Mouse (Mus musculus) midbrain, embryonic 15.5 days (tissue): ENCODE data around the gene Sptb. TPM values are rescaled to one million over a fixed set of nuclear protein-coding genes. Genes with fewer than 3 reads are reported as not detected.

ENCODE experiments used
- ATAC-seq: fragments of 200-750 bp; cut with Nextera tagmentation; replicated peaks from 2 replicates; pipeline ENCODE4 v1.8.0; 2017; ENCODE audit warnings: moderate TSS enrichment
- H3K27ac ChIP-seq: fragments of 300-500 bp; sonication (generic); 2 replicates; pipeline ENCODE4 v1.5.1; 2015; ENCODE audit warnings: mild to moderate bottlenecking, inconsistent platforms
- H3K27me3 ChIP-seq: fragments of 300-500 bp; sonication (generic); replicated peaks from 2 replicates; pipeline ENCODE4 v1.6.1; 2015; ENCODE audit warnings: inconsistent platforms
- H3K36me3 ChIP-seq: fragments of 300-500 bp; sonication (generic); replicated peaks from 2 replicates; pipeline ENCODE4 v1.6.1; 2015; ENCODE audit warnings: inconsistent platforms
- H3K4me1 ChIP-seq: fragments of 300-500 bp; sonication (generic); 2 replicates; pipeline ENCODE4 v1.6.1; 2015; ENCODE audit warnings: inconsistent platforms
- H3K4me2 ChIP-seq: fragments of 300-500 bp; sonication (generic); 2 replicates; pipeline ENCODE4 v1.6.1; 2015; ENCODE audit warnings: inconsistent platforms, mild to moderate bottlenecking, moderate library complexity
- H3K4me3 ChIP-seq: fragments of 300-500 bp; sonication (generic); 2 replicates; pipeline ENCODE4 v1.5.1; 2015; ENCODE audit warnings: mild to moderate bottlenecking, inconsistent platforms
- H3K9ac ChIP-seq: fragments of 300-500 bp; sonication (generic); 2 replicates; pipeline ENCODE4 v1.6.1; 2015; ENCODE audit warnings: mild to moderate bottlenecking, inconsistent platforms
- H3K9me3 ChIP-seq: fragments of 300-500 bp; sonication (generic); 2 replicates; pipeline ENCODE4 v1.6.1; 2016; ENCODE audit warnings: inconsistent platforms
- WGBS: fragments of 180-500 bp; shearing (Covaris S2); methylation state at CpG from one replicate; pipeline ENCODE4 v1.1.7; 2015; ENCODE audit warnings: mixed read lengths; 5-methylcytosine and 5-hydroxymethylcytosine counted together
- polyA plus RNA-seq: library from polyadenylated mRNA; unstranded; fragments of >200 nt; fragmentation: Nextera tagmentation; extraction: Ambion mirVana; gene quantifications from 2 replicates; pipeline ENCODE4 v1.2.1, GENCODE M21; 2015

Sptb gene
- polyA plus RNA-seq, 1 experiment from 2014 or later, result 3.6 TPM

GRCm38 (mm10) chr12:76596292-76597023 lies 113.9 kb downstream of the Sptb start:
- WGBS, result 53% methylated on average over 15 of the region's 15 CpGs
- ATAC-seq, result peak; percentile 44

GRCm38 (mm10) chr12:76595830-76596229 lies 114.5 kb downstream of the Sptb start:
- WGBS, result 76% methylated on average over 2 of the region's 2 CpGs
- Histone ChIP-seq H3K9me3 (no peaks in the 10 kb centered on the region), H3K9ac (no peak overlapping the region), H3K4me2 (no peak overlapping the region), H3K4me1 (peaks cover 6% of the 10 kb centered on the region; the same call in 1 of the 2 replicates), H3K27ac (no peak overlapping the region), H3K27me3 (no peaks in the 10 kb centered on the region), H3K36me3 (no peaks in the 10 kb centered on the region), H3K4me3 (no peak overlapping the region)
- no peak for ATAC-seq

More at GRCm38 (mm10) chr12:76596292-76597023, 113.9 kb downstream of the Sptb start:
- no peaks in the 10 kb centered on the region for H3K9me3 ChIP-seq
- H3K4me1 ChIP-seq, result peaks cover 6% of the 10 kb centered on the region; the same call in 1 of the 2 replicates
- H3K27me3 ChIP-seq, result no peaks in the 10 kb centered on the region
- H3K4me2 ChIP-seq, result no peak overlapping the region
- no peaks in the 10 kb centered on the region for H3K36me3 ChIP-seq
- H3K4me3 ChIP-seq, result no peak overlapping the region
- H3K9ac ChIP-seq, result no peak overlapping the region
- H3K27ac ChIP-seq, result no peak overlapping the region

GRCm38 (mm10) chr12:76594556-76594955 lies 115.8 kb downstream of the Sptb start:
- no peak overlapping the region for H3K27ac ChIP-seq

GRCm38 (mm10) chr12:76593839-76594322 lies 116.5 kb downstream of the Sptb start:
- no peaks in the 10 kb centered on the region for H3K36me3 ChIP-seq
- H3K4me2 ChIP-seq, result no peak overlapping the region
- peaks cover 6% of the 10 kb centered on the region; the same call in 1 of the 2 replicates for H3K4me1 ChIP-seq
- WGBS, result 11% methylated on average over 7 of the region's 7 CpGs
- ATAC-seq, result peak; percentile 34; the same call in 1 of the 2 replicates
- H3K27ac ChIP-seq, result no peak overlapping the region
- H3K9ac ChIP-seq, result no peak overlapping the region
- no peak overlapping the region for H3K4me3 ChIP-seq
- H3K9me3 ChIP-seq, result no peaks in the 10 kb centered on the region
- no peaks in the 10 kb centered on the region for H3K27me3 ChIP-seq

More at GRCm38 (mm10) chr12:76594556-76594955, 115.8 kb downstream of the Sptb start:
- no peaks in the 10 kb centered on the region for H3K9me3 ChIP-seq
- 65% methylated on average over 3 of the region's 3 CpGs for WGBS
- no peak overlapping the region for H3K4me3 ChIP-seq
- ATAC-seq, result 0 out of 2 replicates have a peak, but pooled peaks have one; percentile 7
- peaks cover 6% of the 10 kb centered on the region; the same call in 1 of the 2 replicates for H3K4me1 ChIP-seq
- no peaks in the 10 kb centered on the region for H3K27me3 ChIP-seq
- H3K4me2 ChIP-seq, result no peak overlapping the region
- H3K9ac ChIP-seq, result no peak overlapping the region
- H3K36me3 ChIP-seq, result no peaks in the 10 kb centered on the region

GRCm38 (mm10) chr12:76593254-76593653 lies 117.1 kb downstream of the Sptb start:
- Histone ChIP-seq H3K9ac (no peak overlapping the region), H3K27ac (no peak overlapping the region), H3K4me3 (no peak overlapping the region), H3K27me3 (no peaks in the 10 kb centered on the region), H3K36me3 (no peaks in the 10 kb centered on the region), H3K4me2 (no peak overlapping the region), H3K4me1 (peaks cover 6% of the 10 kb centered on the region; the same call in 1 of the 2 replicates), H3K9me3 (no peaks in the 10 kb centered on the region)
- ATAC-seq, result no peak
- 79% methylated on average over 6 of the region's 6 CpGs for WGBS

GRCm38 (mm10) chr12:76592213-76592612 lies 118.1 kb downstream of the Sptb start:
- no peak overlapping the region for H3K4me3 ChIP-seq
- H3K4me2 ChIP-seq, result no peak overlapping the region
- H3K9me3 ChIP-seq, result no peaks in the 10 kb centered on the region
- no peak overlapping the region for H3K27ac ChIP-seq
- H3K27me3 ChIP-seq, result no peaks in the 10 kb centered on the region
- no peaks in the 10 kb centered on the region for H3K36me3 ChIP-seq
- 51% methylated on average over 1 of the region's 1 CpGs for WGBS
- H3K9ac ChIP-seq, result no peak overlapping the region
- no peak for ATAC-seq
- peaks cover 6% of the 10 kb centered on the region; the same call in 1 of the 2 replicates for H3K4me1 ChIP-seq

DNA sequence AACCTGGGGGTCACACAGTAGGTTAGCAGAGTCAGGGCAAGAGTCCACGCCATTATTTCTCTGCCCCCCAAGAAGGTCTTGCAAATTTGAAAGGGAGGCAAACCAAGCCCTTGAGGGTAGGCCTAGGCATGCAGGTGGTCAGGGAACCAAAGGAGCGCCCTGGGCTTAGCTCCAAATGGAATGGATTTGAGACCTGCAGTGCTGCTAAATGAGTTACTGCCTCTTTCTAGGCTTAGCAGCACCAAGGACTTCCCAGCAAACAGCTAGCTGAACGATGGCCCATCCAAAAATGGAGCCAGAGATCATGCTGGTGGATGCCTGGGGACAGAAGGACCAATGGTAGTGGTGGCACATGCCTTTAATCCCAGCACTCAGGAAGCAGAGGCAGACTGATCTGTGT lies 119.3 kb downstream of the Sptb start:
- H3K4me1 ChIP-seq, result peaks cover 6% of the 10 kb centered on the region; the same call in 1 of the 2 replicates
- no peaks in the 10 kb centered on the region for H3K27me3 ChIP-seq
- no peaks in the 10 kb centered on the region for H3K36me3 ChIP-seq
- 82% methylated on average over 3 of the region's 3 CpGs for WGBS
- H3K4me3 ChIP-seq, result no peak overlapping the region
- H3K9me3 ChIP-seq, result no peaks in the 10 kb centered on the region
- no peak overlapping the region for H3K27ac ChIP-seq
- H3K4me2 ChIP-seq, result no peak overlapping the region
- no peak overlapping the region for H3K9ac ChIP-seq
- no peak for ATAC-seq

GRCm38 (mm10) chr12:76589531-76589930 lies 120.8 kb downstream of the Sptb start:
- no peak overlapping the region for H3K27ac ChIP-seq
- no peak overlapping the region for H3K4me2 ChIP-seq
- no peaks in the 10 kb centered on the region for H3K27me3 ChIP-seq
- no peak for ATAC-seq
- no peak overlapping the region for H3K9ac ChIP-seq
- WGBS, result 77% methylated on average over 6 of the region's 6 CpGs
- H3K4me1 ChIP-seq, result peaks cover 6% of the 10 kb centered on the region; the same call in 1 of the 2 replicates
- H3K36me3 ChIP-seq, result no peaks in the 10 kb centered on the region
- H3K9me3 ChIP-seq, result no peaks in the 10 kb centered on the region
- H3K4me3 ChIP-seq, result no peak overlapping the region

- Histone ChIP-seq H3K4me2 (no peak overlapping the region), H3K36me3 (no peaks in the 10 kb centered on the region), H3K27ac (no peak overlapping the region), H3K9ac (no peak overlapping the region), H3K27me3 (no peaks in the 10 kb centered on the region), H3K9me3 (no peaks in the 10 kb centered on the region), H3K4me3 (no peak overlapping the region), H3K4me1 (no peaks in the 10 kb centered on the region)
- no peak for ATAC-seq
- WGBS, result 64% methylated on average over 11 of the region's 11 CpGs
These were observed 123.0 kb downstream of the Sptb start for GRCm38 (mm10) chr12:76587357-76587756.

DNA sequence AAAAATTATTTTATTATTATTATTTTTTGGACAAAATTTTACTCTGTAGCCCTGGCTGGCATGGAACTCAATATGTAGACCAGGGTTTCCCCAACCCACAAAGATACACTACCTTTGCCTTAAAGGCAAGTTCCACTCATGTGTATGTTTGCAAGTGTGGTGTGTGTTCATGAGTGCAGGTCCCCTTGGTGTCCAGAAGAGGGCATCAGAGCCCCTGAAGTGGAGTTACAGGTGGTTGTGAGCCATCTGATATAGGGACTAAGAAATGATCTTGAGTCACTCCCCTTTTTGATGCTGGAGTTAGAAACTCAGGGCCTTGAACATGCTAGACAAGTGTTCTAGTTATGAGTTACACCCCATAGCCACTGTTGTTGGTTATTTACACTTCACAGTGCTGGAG lies 125.3 kb downstream of the Sptb start:
- H3K9me3 ChIP-seq, result no peaks in the 10 kb centered on the region
- no peaks in the 10 kb centered on the region for H3K36me3 ChIP-seq
- no peaks in the 10 kb centered on the region for H3K27me3 ChIP-seq
- no peak overlapping the region for H3K27ac ChIP-seq
- no peak for ATAC-seq
- H3K9ac ChIP-seq, result no peak overlapping the region
- H3K4me1 ChIP-seq, result no peaks in the 10 kb centered on the region
- no peak overlapping the region for H3K4me3 ChIP-seq
- H3K4me2 ChIP-seq, result no peak overlapping the region

DNA sequence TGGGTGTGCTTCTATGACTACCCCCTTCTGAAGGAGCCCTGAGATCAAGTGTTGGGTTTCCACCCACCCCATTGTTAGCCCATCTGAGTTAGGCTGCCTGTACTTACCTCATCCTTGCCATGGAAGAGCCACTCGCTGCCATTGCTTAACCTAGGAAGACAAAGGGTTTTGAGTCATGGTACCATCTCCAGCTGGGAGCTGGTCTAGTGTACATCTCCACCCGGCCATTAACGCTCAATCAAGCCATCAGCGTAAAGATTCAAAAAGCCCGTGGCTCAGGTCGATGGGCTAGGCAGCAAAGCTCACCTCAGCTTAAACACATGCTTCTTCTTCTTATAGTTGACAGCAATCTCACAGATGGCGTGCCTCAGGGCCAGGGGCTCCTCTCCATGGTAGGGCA lies 126.9 kb downstream of the Sptb start:
- Histone ChIP-seq H3K27ac (no peak overlapping the region), H3K9me3 (no peaks in the 10 kb centered on the region), H3K27me3 (no peaks in the 10 kb centered on the region), H3K9ac (no peak overlapping the region), H3K36me3 (no peaks in the 10 kb centered on the region), H3K4me1 (no peaks in the 10 kb centered on the region), H3K4me2 (no peak overlapping the region), H3K4me3 (no peak overlapping the region)
- ATAC-seq, result no peak
- WGBS, result 86% methylated on average over 7 of the region's 7 CpGs

GRCm38 (mm10) chr12:76582841-76583240 lies 127.5 kb downstream of the Sptb start:
- Histone ChIP-seq H3K9ac (no peak overlapping the region), H3K36me3 (no peaks in the 10 kb centered on the region), H3K4me3 (no peak overlapping the region), H3K4me2 (no peak overlapping the region), H3K4me1 (no peaks in the 10 kb centered on the region), H3K27me3 (no peaks in the 10 kb centered on the region), H3K9me3 (no peaks in the 10 kb centered on the region), H3K27ac (no peak overlapping the region)
- 25% methylated on average over 6 of the region's 6 CpGs for WGBS
- 0 out of 2 replicates have a peak, but pooled peaks have one; percentile 50 for ATAC-seq

DNA sequence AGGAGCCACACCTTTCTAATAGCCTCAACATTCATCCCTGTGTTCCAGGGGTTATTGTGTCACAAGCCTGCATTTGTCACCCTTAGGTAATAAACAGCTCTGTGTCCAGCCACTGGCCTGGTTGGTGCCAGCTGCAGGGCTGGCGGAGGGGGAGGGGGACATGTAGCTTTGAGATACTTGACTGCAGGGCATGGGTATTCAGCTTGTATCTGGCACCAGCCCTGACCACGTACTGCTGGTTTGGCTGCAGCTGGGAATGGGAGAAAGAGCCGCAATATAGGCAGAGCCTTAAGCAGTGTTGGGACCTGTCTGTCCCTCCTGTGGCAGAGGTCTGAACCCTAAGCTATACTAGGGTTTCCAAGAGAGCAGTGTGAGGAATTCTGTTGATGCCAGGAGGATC lies 128.2 kb downstream of the Sptb start:
- no peaks in the 10 kb centered on the region for H3K4me1 ChIP-seq
- 78% methylated on average over 3 of the region's 3 CpGs for WGBS
- H3K4me2 ChIP-seq, result no peak overlapping the region
- no peaks in the 10 kb centered on the region for H3K27me3 ChIP-seq
- no peak overlapping the region for H3K4me3 ChIP-seq
- no peak overlapping the region for H3K9ac ChIP-seq
- ATAC-seq, result no peak
- no peaks in the 10 kb centered on the region for H3K9me3 ChIP-seq
- no peak overlapping the region for H3K27ac ChIP-seq
- H3K36me3 ChIP-seq, result no peaks in the 10 kb centered on the region
